In genomic region chr12:73255006-73255405, GRCm38 (mm10) we compare ENCODE assay signal across 24 mouse cellular contexts. TPM values are rescaled to one million over a fixed set of nuclear protein-coding genes. Genes with fewer than 3 reads are reported as not detected.
DNase-seq lines count a peak whose midpoint lies in the region; ATAC-seq and TF ChIP-seq lines count a peak whose summit lies in the region.
"Had no signal": no experiment of that assay in that cellular context is flagged by ENCODE, and none has a peak within 500 bp of the region (broad histone marks: within the 10 kb centered on the region; RNA-seq: fewer than 3 reads in every experiment).

No protein-coding gene starts in this region.

- H3K9ac ChIP-seq in heart, embryonic 15.5 days = no peak overlapping the region
- no peak overlapping the region for H3K9ac ChIP-seq in kidney, postnatal 0 days (ENCODE audit: low read depth, low read length)
- no peak overlapping the region for H3K9ac ChIP-seq in embryonic facial prominence, embryonic 14.5 days (ENCODE audit: low read depth, low read length)
- H3K9ac ChIP-seq: forebrain, embryonic 13.5 days; hindbrain, embryonic 15.5 days had no signal

- no peak overlapping the region for H3K4me3 ChIP-seq in heart, embryonic 15.5 days
- H3K4me3 ChIP-seq in kidney, postnatal 0 days (replicated peaks; ENCODE audit: low read depth, low read length) = no peak overlapping the region
- no peak overlapping the region for H3K4me3 ChIP-seq in embryonic facial prominence, embryonic 14.5 days (ENCODE audit: low read depth, low read length)
- H3K4me3 ChIP-seq: forebrain, embryonic 10.5 days; forebrain, embryonic 13.5 days; heart, adult 2 months; hindbrain, embryonic 15.5 days had no signal

- H3K27me3 ChIP-seq in heart, embryonic 15.5 days = no peaks in the 10 kb centered on the region
- H3K27me3 ChIP-seq in kidney, postnatal 0 days (ENCODE audit: insufficient read depth, low read length) = no peaks in the 10 kb centered on the region
- H3K27me3 ChIP-seq in embryonic facial prominence, embryonic 14.5 days (replicated peaks; ENCODE audit: control insufficient read depth, insufficient read depth, low read length) = no peaks in the 10 kb centered on the region
- H3K27me3 ChIP-seq: forebrain, embryonic 13.5 days; hindbrain, embryonic 15.5 days; Patski had no signal

- no peak for DNase-seq in heart, adult 9 months (ENCODE audit: low spot score in 2 of 2)
- DNase-seq in kidney, postnatal 0 days (ENCODE audit: low spot score) = peak; percentile 52
- DNase-seq in kidney, postnatal 4 days = no peak
- DNase-seq in embryonic facial prominence, embryonic 14.5 days (ENCODE audit: low spot score) = peak; percentile 64
- peak; percentile 32 for DNase-seq in mesoderm, embryonic 11.5 days (ENCODE audit: low read depth, low spot score)
- DNase-seq in thymus, postnatal 10 days (ENCODE audit: low spot score in 2 of 2) = no peak
- no peak for DNase-seq in thymus, postnatal 14 days
- DNase-seq: adrenal gland, postnatal 10 days; adrenal gland, postnatal 36 days; cerebellum, adult 18-20 months; cerebellum, adult 9-10 months; cerebellum, postnatal 25 days; gastrocnemius, postnatal 10 days; gastrocnemius, postnatal 36 days; heart, adult 2 months; heart, postnatal 4 days; kidney, adult 11 months had no signal

- no peaks in the 10 kb centered on the region for H3K9me3 ChIP-seq in heart, embryonic 15.5 days (replicated peaks)
- no peaks in the 10 kb centered on the region for H3K9me3 ChIP-seq in kidney, postnatal 0 days (replicated peaks; ENCODE audit: low read length)
- H3K9me3 ChIP-seq in embryonic facial prominence, embryonic 14.5 days (ENCODE audit: control insufficient read depth, low read length) = no peaks in the 10 kb centered on the region
- H3K9me3 ChIP-seq: forebrain, embryonic 10.5 days; forebrain, embryonic 13.5 days; hindbrain, embryonic 15.5 days had no signal

- no peak overlapping the region for H3K4me2 ChIP-seq in heart, embryonic 15.5 days
- no peak overlapping the region for H3K4me2 ChIP-seq in kidney, postnatal 0 days (ENCODE audit: low read length)
- H3K4me2 ChIP-seq in embryonic facial prominence, embryonic 14.5 days (ENCODE audit: low read depth, low read length) = no peak overlapping the region
- H3K4me2 ChIP-seq: forebrain, embryonic 13.5 days; heart, embryonic 11.5 days; hindbrain, embryonic 15.5 days had no signal

- peak overlapping the region; percentile 45; the same call in 1 of the 2 replicates for H3K27ac ChIP-seq in heart, embryonic 15.5 days
- H3K27ac ChIP-seq in kidney, postnatal 0 days = no peak overlapping the region
- H3K27ac ChIP-seq in embryonic facial prominence, embryonic 14.5 days (replicated peaks; ENCODE audit: low read depth, low read length) = peak overlapping the region; percentile 40; the same call in 1 of the 2 replicates
- H3K27ac ChIP-seq: forebrain, embryonic 10.5 days; forebrain, embryonic 13.5 days; heart, adult 2 months; hindbrain, embryonic 15.5 days had no signal

- H3K36me3 ChIP-seq in heart, embryonic 15.5 days = no peaks in the 10 kb centered on the region
- no peaks in the 10 kb centered on the region for H3K36me3 ChIP-seq in kidney, postnatal 0 days (ENCODE audit: insufficient read depth, low read length)
- H3K36me3 ChIP-seq in embryonic facial prominence, embryonic 14.5 days (ENCODE audit: control insufficient read depth, insufficient read depth, low read length) = no peaks in the 10 kb centered on the region
- H3K36me3 ChIP-seq: hindbrain, embryonic 15.5 days had no signal

- ATAC-seq in heart, embryonic 15.5 days (replicated peaks; ENCODE audit: insufficient number of reproducible peaks, insufficient read depth, low FRiP score, low read depth) = no peak
- ATAC-seq in kidney, postnatal 0 days (replicated peaks; ENCODE audit: low FRiP score, low read depth) = no peak
- ATAC-seq in embryonic facial prominence, embryonic 14.5 days (ENCODE audit: low read depth) = no peak
- ATAC-seq: forebrain, embryonic 13.5 days; forebrain, embryonic 16.5 days; Patski had no signal

- no peaks in the 10 kb centered on the region for H3K4me1 ChIP-seq in heart, embryonic 15.5 days (replicated peaks)
- H3K4me1 ChIP-seq in kidney, postnatal 0 days (replicated peaks; ENCODE audit: insufficient read depth, low read length) = 0 out of 2 replicates have a peak, but pooled peaks cover 3% of the 10 kb centered on the region
- H3K4me1 ChIP-seq in embryonic facial prominence, embryonic 14.5 days (ENCODE audit: control insufficient read depth, insufficient read depth, low read length) = 0 out of 2 replicates have a peak, but pooled peaks cover 3% of the 10 kb centered on the region
- H3K4me1 ChIP-seq: forebrain, embryonic 10.5 days; forebrain, embryonic 13.5 days; hindbrain, embryonic 15.5 days had no signal

- TF ChIP-seq CTCF in kidney, postnatal 0 days (IDR thresholded peaks at IDR 0.05; ENCODE audit: low read depth) = no peak

- 47% methylated on average over 2 of the region's 2 CpGs for WGBS in heart, embryonic 15.5 days
- WGBS in kidney, postnatal 0 days = 64% methylated on average over 2 of the region's 2 CpGs
- 24% methylated on average over 2 of the region's 2 CpGs for WGBS in embryonic facial prominence, embryonic 14.5 days

RNA-seq across cellular contexts. Expression of gene Trmt5, which starts 31.5 kb away (rescaled TPM):
- 12.4 and 13.5 TPM in 2 replicates for polyA plus RNA-seq in heart, embryonic 15.5 days (2015; fragmentation: Nextera tagmentation; extraction: Ambion mirVana)
- 15.3 and 15.4 TPM in 2 replicates for polyA plus RNA-seq in kidney, postnatal 0 days (2015; fragmentation: Nextera tagmentation; extraction: Ambion mirVana)
- 15.4 and 20.7 TPM in 2 replicates for polyA plus RNA-seq in embryonic facial prominence, embryonic 14.5 days (2014; fragmentation: Nextera tagmentation; extraction: Ambion mirVana)

RNA-seq across cellular contexts. Expression of gene Slc38a6, which starts 31.6 kb away (rescaled TPM):
- 4.9 and 5.3 TPM in 2 replicates for polyA plus RNA-seq in heart, embryonic 15.5 days (2015; fragmentation: Nextera tagmentation; extraction: Ambion mirVana)
- polyA plus RNA-seq in kidney, postnatal 0 days (2015; fragmentation: Nextera tagmentation; extraction: Ambion mirVana) = 5.7 and 6.2 TPM in 2 replicates
- polyA plus RNA-seq in embryonic facial prominence, embryonic 14.5 days (2014; fragmentation: Nextera tagmentation; extraction: Ambion mirVana) = 13.3 and 13.4 TPM in 2 replicates

Comparison
In these comparisons a context has a peak if more than half of its experiments do, and no peak if none do; other contexts are left out.
1. DNase-seq: peak in kidney, postnatal 0 days (single experiment), embryonic facial prominence, embryonic 14.5 days (single experiment) and mesoderm, embryonic 11.5 days (single experiment); none in heart, adult 9 months (0 of 2), kidney, postnatal 4 days (0 of 2), thymus, postnatal 10 days (0 of 2) and thymus, postnatal 14 days (single experiment).